Mouse (Mus musculus): ENCODE data around the gene Fastkd3.
"Not testable (repeated sequence)": the region's sequence is repeated elsewhere in the genome, so short reads cannot be mapped to it uniquely, and the experiment has no call there.

The Fastkd3 gene

DNA sequence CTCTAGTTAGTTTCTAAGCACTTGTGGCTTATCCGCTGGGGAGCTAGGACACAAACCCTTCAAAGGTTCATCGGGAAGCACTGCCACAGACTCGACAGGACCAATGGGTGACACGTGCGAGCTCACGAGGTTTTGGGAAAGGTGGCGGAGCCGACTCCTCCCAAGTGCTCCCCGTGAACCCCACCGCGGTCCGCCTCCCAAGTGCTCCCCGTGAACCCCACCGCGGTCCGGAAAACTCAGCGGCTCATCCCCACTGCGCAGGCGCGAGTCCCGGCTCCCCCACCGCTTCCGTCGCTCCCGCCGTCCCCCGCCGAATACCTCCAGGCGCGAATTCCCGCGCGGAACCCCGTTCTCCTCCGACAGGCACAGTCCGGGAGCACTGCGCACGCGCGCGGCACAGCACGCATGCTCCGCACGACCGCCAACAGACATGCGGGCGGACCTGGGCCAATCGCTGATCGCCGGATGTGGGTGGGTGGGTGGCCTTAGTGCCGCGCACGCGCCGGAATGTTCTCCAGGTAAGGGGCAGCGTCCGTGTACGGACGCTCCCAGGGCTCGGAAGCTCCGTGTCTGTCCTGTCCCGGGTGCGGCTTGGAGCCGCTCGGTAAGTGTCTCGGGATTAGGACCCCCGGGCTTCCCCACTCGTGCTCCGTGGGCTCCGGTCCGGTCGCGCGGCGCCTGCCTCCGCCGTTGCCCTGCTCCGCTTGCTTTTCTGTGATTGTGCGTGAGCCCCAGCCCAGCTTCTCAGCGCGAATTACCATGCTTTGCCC is at the start of gene Fastkd3, which contains the start of gene Mtrr:
Gene Fastkd3, plus strand, starts transcription at position 488 of the 770 bp plus-strand sequence.
Gene Mtrr, minus strand, starts transcription at position 403 of the 770 bp plus-strand sequence.
- peak; percentile 83 for DNase-seq (ENCODE audit: low read depth)

DNA sequence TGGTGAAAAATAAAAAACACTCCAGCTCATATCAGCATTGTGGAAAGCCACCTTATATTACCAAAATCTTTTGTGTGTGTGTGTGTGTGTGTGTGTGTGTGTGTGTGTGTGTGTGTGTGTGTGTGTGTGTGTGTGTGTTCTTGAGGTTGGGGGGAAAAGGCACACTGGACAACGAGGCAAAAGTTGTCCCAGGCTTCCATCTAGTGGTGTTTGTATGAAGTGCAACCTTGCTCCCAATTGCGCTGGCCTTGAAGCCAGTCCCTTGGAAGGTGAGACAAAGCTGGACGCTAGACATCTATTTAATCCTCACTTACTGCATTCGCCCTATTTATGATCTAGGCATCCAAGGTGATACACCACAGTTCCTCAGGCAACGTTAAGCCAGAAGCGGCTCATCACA is 28.6 kb upstream of the Fastkd3 start:
- DNase-seq (ENCODE audit: low read depth) = not testable (repeated sequence)

GRCm38 (mm10) chr13:68568110-68568509 is 13.9 kb upstream of the Fastkd3 start:
- DNase-seq (ENCODE audit: low read depth) = no peak

DNA sequence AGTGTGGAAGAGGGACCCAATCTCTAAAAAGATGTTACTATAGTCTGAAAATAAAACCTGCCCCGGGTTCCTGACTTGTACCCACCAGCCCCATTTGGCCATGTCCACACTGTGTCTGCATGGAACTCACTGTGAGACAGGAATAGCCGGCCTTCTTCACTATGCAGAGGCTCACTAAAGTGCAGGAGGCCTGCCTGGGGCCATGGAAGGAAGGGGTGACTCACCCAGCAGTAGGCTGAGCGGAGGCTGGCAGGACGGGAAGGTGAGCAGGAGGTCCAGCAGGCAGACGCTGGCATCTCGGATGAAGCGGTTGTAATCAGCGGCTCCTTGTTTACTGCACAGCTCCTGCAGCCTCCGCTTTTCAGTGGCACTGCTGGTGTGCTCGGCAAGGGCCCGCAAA is 13.5 kb upstream of the Fastkd3 start:
- DNase-seq (ENCODE audit: low read depth) = no peak

DNA sequence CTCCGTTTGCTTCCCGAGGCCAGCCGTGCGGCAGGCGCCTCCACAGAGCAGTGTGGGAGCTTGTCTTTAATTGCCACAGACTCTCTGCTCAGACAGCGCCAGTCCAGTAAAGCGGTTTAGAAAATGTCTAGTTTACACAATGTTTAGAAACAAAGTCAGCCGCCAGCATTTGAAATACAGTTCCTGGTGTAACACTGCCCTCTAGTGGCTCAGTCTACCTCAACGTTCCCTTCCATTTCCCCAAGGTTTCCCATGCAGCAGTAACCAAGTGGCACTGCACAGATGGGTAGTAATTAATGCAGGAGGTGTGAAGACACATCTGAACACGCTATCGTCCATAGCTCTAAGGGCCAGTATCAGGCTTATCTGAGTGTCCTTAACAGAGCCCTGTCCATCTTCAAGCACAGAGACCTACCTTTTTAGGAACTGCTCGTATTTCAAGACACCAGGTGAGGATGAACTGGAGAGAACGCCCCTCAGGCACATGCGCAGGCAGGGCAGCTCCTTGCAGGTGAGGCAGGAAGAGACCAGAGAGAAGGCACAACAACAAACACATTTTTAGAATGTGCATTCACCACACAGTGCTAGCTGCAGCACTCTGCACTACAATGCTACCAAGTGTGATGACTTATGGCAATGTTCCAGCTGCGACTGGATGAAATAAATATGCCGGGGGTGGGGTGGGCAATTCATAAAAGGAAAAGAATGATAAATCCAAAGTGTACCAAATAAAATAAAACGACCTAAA is 12.3 kb upstream of the Fastkd3 start:
- peak; percentile 28 for DNase-seq (ENCODE audit: low read depth)

DNA sequence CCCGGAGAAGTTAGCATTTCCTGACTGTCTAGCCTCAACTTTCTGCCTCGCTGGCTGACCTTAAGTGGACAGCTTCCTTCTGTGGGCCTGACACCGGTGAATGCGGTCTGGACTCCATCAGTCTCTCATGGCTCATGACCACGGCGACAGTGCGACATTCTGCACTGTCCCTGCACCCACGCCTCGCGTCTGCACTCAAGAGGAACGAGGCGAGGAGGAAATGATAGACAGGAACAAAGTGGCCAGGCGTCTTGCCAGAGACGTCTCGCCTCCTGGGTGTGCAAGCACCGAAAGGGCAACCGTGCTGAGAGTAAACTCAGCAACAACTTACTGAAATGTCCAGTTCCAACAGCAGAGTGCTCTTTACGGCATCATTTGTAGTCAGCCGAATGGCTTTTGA is 9.8 kb upstream of the Fastkd3 start:
- no peak for DNase-seq (ENCODE audit: low read depth)

- DNase-seq (ENCODE audit: low read depth) = no peak
These were observed 8.8 kb upstream of the Fastkd3 start for GRCm38 (mm10) chr13:68572966-68573913.

DNA sequence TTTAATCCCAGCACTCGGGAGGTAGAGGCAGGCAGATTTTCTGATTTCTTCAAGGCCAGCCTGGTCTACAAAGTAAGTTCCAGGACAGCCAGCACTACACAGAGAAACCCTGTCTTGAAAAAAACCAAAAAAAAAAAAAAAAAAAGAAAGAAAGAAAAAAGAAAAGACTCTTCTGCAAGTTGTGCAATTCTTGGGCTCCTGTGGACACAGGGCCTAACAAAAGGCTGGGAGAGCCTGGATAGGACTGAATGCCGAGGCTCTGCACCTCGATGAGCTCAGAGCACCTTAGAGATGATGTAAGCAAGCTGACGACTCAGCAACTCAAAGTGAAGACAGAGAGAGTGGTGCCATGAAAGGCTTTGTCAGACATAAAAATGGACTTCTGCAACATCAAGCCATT is 7.6 kb upstream of the Fastkd3 start:
- no peak for DNase-seq (ENCODE audit: low read depth)

- DNase-seq (ENCODE audit: low read depth) = no peak
These were observed 4.1 kb upstream of the Fastkd3 start for GRCm38 (mm10) chr13:68577945-68578344.

- no peak for DNase-seq (ENCODE audit: low read depth)
These were observed 821 bp upstream of the Fastkd3 start for GRCm38 (mm10) chr13:68581086-68581740.

DNA sequence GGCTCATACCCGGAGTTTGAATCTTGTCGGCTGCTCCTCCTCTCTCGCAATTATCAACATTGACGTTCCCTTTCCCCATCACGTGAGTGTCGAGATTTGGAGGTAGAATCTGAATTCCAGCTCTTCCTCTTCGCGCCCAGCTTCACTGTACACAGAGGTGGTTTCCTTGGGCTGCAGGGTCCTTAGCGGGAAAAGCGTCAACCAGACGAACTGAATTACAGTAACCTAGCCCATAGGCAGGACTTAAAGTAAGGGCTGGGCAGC is 415 bp downstream of the Fastkd3 start:
- no peak for DNase-seq (ENCODE audit: low read depth)

GRCm38 (mm10) chr13:68583961-68584360 is 1.9 kb downstream of the Fastkd3 start:
- DNase-seq (ENCODE audit: low read depth) = no peak

- no peak for DNase-seq (ENCODE audit: low read depth)
These were observed 3.4 kb downstream of the Fastkd3 start for GRCm38 (mm10) chr13:68585441-68585840.

- no peak for DNase-seq (ENCODE audit: low read depth)
These were observed 6.3 kb downstream of the Fastkd3 start for GRCm38 (mm10) chr13:68588352-68588751.

DNA sequence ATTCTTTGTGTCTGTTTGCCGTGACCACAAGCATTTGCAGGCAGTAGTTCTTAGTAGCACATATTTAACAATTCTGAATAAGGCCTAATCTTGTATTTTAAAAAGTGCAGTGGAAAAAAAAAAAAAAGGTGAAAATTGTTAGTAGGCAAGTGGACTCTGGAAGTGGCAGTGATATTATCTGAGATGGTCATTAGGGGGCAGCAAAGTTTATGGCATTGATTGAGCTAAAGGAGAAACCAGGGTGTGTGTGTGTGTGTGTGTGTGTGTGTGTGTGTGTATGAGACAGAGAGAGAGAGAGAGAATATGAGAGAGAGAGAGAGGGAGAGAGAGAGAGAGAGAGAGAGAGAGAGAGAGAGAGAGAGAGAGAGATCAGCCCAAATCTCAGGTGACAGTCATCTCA is 11.8 kb downstream of the Fastkd3 start:
- no peak for DNase-seq (ENCODE audit: low read depth)

GRCm38 (mm10) chr13:68597199-68597598 is 15.2 kb downstream of the Fastkd3 start, which contains the start of gene 1700001L19Rik:
Gene 1700001L19Rik (plus strand): TSS chr13:68597421.
- DNase-seq (ENCODE audit: low read depth) = no peak

DNA sequence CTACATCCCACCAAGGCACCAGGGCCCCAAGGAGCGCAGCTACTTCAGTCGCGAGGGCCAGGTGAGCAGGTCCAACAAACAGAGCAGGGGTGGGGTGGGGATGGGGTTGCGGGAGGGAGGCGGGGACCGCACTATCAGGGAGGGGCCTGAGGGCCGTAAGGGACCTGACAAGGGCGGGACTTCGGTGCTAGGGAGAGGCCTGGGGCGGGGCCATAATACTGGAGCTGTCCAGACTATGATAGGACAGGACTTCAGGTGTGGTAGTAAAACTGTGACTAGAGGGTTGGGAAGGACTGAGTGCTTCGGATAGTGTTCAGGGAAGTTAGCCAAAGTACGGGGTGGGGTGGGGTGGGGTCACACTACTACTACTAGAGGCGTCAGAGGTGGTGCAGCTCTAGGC is 15.6 kb downstream of the Fastkd3 start:
- no peak for DNase-seq (ENCODE audit: low read depth)

DNA sequence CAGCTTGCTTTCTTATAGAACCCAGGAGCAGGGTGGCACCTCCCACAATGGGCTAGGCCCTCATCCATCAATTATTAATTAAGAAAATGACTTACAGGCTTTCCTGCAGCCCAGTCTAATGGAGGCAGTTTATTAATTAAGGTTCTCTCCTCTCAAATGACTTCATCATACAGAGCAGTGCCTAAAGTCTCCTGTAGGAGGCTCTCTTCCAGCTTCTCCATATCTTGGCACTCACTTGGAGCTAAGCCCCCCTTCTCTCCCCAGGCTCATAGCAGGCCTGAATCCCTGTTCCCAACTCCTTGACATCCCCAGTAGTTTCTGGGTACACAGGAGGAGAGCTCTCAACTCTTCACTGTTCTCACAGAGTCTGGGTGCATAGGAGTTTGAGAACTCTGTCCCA is 16.9 kb downstream of the Fastkd3 start:
- DNase-seq (ENCODE audit: low read depth) = no peak

- DNase-seq (ENCODE audit: low read depth) = no peak
These were observed 19.1 kb downstream of the Fastkd3 start for GRCm38 (mm10) chr13:68601184-68601583.

GRCm38 (mm10) chr13:68603085-68603484 is 21.1 kb downstream of the Fastkd3 start:
- DNase-seq (ENCODE audit: low read depth) = no peak

- no peak for DNase-seq (ENCODE audit: low read depth)
These were observed 23.7 kb downstream of the Fastkd3 start for GRCm38 (mm10) chr13:68605689-68606126.

All from c-Kit-positive CD71-positive TER-119-negative erythroid progenitor cells, embryonic 14.5 days (primary cell).